Mouse (Mus musculus): ENCODE measurements around the gene Itgb4.
A peak's percentile ranks its signal among the peaks of the same experiment; 100 is the strongest.

Itgb4 gene

GRCm38 (mm10) chr11:115970006-115970673 is 4.4 kb upstream of the Itgb4 start:
- DNase-seq (ENCODE audit: low spot score) = no peak

- DNase-seq (ENCODE audit: low spot score) = no peak
These were observed 3.5 kb upstream of the Itgb4 start for GRCm38 (mm10) chr11:115971016-115971415.

GRCm38 (mm10) chr11:115975083-115975420 is 543 bp downstream of the Itgb4 start:
- DNase-seq (ENCODE audit: low spot score) = no peak

GRCm38 (mm10) chr11:115975544-115975943 is 1.0 kb downstream of the Itgb4 start:
- no peak for DNase-seq (ENCODE audit: low spot score)

- DNase-seq (ENCODE audit: low spot score) = no peak
These were observed 8.0 kb downstream of the Itgb4 start for GRCm38 (mm10) chr11:115982472-115982871.

- DNase-seq (ENCODE audit: low spot score) = no peak
These were observed 8.8 kb downstream of the Itgb4 start for GRCm38 (mm10) chr11:115983291-115983690.

- DNase-seq (ENCODE audit: low spot score) = no peak
These were observed 15.2 kb downstream of the Itgb4 start for GRCm38 (mm10) chr11:115989686-115990085.

- no peak for DNase-seq (ENCODE audit: low spot score)
These were observed 17.6 kb downstream of the Itgb4 start for GRCm38 (mm10) chr11:115992098-115992497.

- no peak for DNase-seq (ENCODE audit: low spot score)
These were observed 20.7 kb downstream of the Itgb4 start for GRCm38 (mm10) chr11:115995256-115995655.

GRCm38 (mm10) chr11:115997047-115997446 is 22.5 kb downstream of the Itgb4 start:
- DNase-seq (ENCODE audit: low spot score) = no peak

- no peak for DNase-seq (ENCODE audit: low spot score)
These were observed 23.2 kb downstream of the Itgb4 start for GRCm38 (mm10) chr11:115997662-115998061.

GRCm38 (mm10) chr11:115999027-115999426 is 24.5 kb downstream of the Itgb4 start:
- DNase-seq (ENCODE audit: low spot score) = no peak

- DNase-seq (ENCODE audit: low spot score) = peak; percentile 46
These were observed 25.1 kb downstream of the Itgb4 start for GRCm38 (mm10) chr11:115999538-116000143.

GRCm38 (mm10) chr11:116000607-116001006 is 26.1 kb downstream of the Itgb4 start:
- no peak for DNase-seq (ENCODE audit: low spot score)

GRCm38 (mm10) chr11:116001725-116002124 is 27.2 kb downstream of the Itgb4 start:
- no peak for DNase-seq (ENCODE audit: low spot score)

- DNase-seq (ENCODE audit: low spot score) = no peak
These were observed 28.4 kb downstream of the Itgb4 start for GRCm38 (mm10) chr11:116002894-116003293.

- DNase-seq (ENCODE audit: low spot score) = no peak
These were observed 29.8 kb downstream of the Itgb4 start for GRCm38 (mm10) chr11:116004186-116004823.

GRCm38 (mm10) chr11:116004840-116005700 is 30.6 kb downstream of the Itgb4 start:
- DNase-seq (ENCODE audit: low spot score) = peak; percentile 64

- DNase-seq (ENCODE audit: low spot score) = no peak
These were observed 31.4 kb downstream of the Itgb4 start for GRCm38 (mm10) chr11:116005701-116006419.

GRCm38 (mm10) chr11:116007095-116007850 is 32.8 kb downstream of the Itgb4 start:
- no peak for DNase-seq (ENCODE audit: low spot score)

- DNase-seq (ENCODE audit: low spot score) = no peak
These were observed 33.9 kb downstream of the Itgb4 start for GRCm38 (mm10) chr11:116008411-116008810.
